Mouse (Mus musculus) CD4-positive naive resting alpha-beta T cell, adult 76 days (primary cell): ENCODE measurements around the gene Xlr4a. TPM values are rescaled to one million over a fixed set of nuclear protein-coding genes. Genes with fewer than 3 reads are reported as not detected.

Source experiments
- total RNA-seq: library from RNA; stranded (reverse); gene quantifications from one replicate; pipeline ENCODE4 v1.2.4, GENCODE M21; 2023

Gene Xlr4a
- 54.9 TPM for total RNA-seq

DNA sequence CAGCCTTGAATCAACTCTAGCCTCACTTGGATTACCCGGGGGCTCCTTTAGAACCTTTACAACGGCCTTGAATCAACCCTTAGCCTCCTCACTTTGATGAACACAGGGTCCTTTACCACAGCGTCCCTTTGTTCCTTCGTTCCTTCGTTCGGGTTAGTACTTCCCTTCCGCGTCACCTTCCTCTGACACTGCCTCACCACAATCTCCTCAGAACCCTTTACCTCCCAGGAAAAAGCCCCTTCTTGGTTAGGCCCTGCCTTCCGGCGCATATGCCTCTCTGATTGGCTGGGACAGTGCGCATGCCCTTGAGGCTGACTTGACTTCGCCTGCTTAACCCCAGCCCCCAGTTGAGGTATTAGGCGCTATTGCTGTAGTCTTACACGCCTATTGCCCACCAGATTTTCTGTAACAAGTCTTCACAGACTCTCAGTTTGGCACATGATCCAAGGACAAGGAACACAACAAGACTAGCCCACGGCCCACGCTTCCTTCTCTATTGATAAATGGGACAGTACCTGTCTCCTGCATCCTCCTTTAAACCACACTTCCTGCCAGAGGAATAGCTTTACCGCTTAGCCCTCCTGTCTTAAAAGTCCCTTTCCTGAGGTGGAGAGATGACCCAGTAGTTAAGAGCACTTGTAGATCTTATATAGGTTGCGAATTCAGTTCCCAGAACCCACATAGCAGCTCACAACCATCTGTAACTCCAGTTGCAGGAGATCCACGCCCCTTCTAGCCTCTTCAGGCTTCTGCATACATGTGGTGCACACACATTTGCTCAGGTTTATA lies at the start of gene Xlr4a:
Xlr4a (minus strand) TSS at position 212 of the 789 bp plus-strand sequence.

DNA sequence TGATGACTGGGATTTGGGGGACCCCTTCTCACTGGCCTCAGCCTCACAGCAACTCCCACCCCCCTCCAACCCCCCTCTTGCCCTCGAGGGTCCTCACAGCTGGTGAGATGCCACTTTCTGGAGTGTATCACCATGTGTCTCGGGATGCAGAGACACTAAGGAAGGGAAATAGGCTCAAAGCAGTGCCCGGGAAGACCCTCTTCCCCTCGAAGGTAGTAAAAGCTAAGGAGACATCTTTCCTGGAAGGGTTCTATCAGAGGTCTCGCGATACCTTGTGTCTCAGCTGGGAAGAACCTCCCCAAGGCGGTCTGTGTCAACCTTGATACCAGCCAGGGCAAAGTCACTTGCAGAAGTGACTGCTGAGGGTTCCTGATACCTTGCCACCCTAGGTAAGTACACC lies 34.5 kb upstream of the Xlr4a start, which contains the start of gene Gm14685:
Gm14685 (plus strand) TSS at position 301 of the 400 bp plus-strand sequence.

GRCm38 (mm10) chrX:73096941-73097508 lies 14.7 kb upstream of the Xlr4a start, which contains the start of gene Xlr3a:
Xlr3a (minus strand) TSS chrX:73097095.

DNA sequence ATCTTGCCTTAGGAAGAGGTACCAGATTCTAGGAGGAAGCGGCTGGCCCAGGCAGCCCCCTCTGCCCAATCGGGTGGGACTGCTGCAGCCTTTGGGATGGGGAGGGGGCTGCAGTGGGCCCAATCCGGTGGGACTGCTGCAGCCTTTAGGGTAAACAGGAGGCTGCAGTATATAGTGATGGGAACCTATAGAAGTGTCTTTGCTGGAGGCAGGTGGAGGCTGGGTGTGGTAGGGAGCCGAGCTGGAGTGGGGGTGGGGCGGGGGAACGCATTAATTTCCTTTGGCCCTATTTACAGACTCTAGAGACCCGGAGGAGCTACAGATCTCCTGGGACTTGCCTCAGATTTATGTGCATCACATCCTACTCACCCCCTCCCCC lies 17.9 kb downstream of the Xlr4a start, which contains the start of gene Pnma3:
Pnma3 (plus strand) TSS at position 373 of the 379 bp plus-strand sequence.

GRCm38 (mm10) chrX:73037003-73037402 lies 45.3 kb downstream of the Xlr4a start, which contains the start of gene Pnma5:
Pnma5 (minus strand) TSS chrX:73037103.

Other genes starting within 250 kb of the Xlr4a start
- 32.0 TPM for gene Cetn2, start 164.1 kb downstream of the Xlr4a start, total RNA-seq
- 17.6 TPM for gene Nsdhl, start 163.9 kb downstream of the Xlr4a start, total RNA-seq
- 0.79 TPM for gene Zfp185, start 95.1 kb downstream of the Xlr4a start, total RNA-seq
- 0.73 TPM for gene Pnma5, start 45.4 kb downstream of the Xlr4a start, total RNA-seq
- not detected for gene Pnma3, start 17.7 kb downstream of the Xlr4a start, total RNA-seq
- 2.1 TPM for gene Xlr3a, start 14.6 kb upstream of the Xlr4a start, total RNA-seq
- 1.7 TPM for gene Gm14685, start 34.6 kb upstream of the Xlr4a start, total RNA-seq
- gene Xlr5b, start 66.3 kb upstream of the Xlr4a start, total RNA-seq: not detected
- not detected for gene DXBay18, start 67.0 kb upstream of the Xlr4a start, total RNA-seq
- gene Spin2d, start 94.5 kb upstream of the Xlr4a start, total RNA-seq: not detected
- 17.1 TPM for gene Xlr3b, start 109.7 kb upstream of the Xlr4a start, total RNA-seq
- 91.2 TPM for gene Xlr4b, start 131.9 kb upstream of the Xlr4a start, total RNA-seq
- gene F8a, start 145.8 kb upstream of the Xlr4a start, total RNA-seq: 12.1 TPM
- gene Xlr4c, start 160.7 kb upstream of the Xlr4a start, total RNA-seq: 47.5 TPM
- not detected for gene Xlr3c, start 182.9 kb upstream of the Xlr4a start, total RNA-seq
- not detected for gene Xlr5a, start 210.5 kb upstream of the Xlr4a start, total RNA-seq
- gene Xlr5c, start 210.5 kb upstream of the Xlr4a start, total RNA-seq: not detected